Mouse (Mus musculus): ENCODE data around the gene Nipsnap3b. TPM values are rescaled to one million over a fixed set of nuclear protein-coding genes. Genes with fewer than 3 reads are reported as not detected.

Nipsnap3b gene
- 10 to 100 TPM; 16.0 to 17.0 TPM for total RNA-seq (2021)
- long read RNA-seq, experiment 1, transcript Nipsnap3b-201 (6 exons, 1,552 nt) = major isoform, 34 of 38 reads
- long read RNA-seq, experiment 1, partial matches to known transcripts = 0 of 38 reads
- long read RNA-seq, experiment 1, other reads (novel, unspliced or antisense) = 1 of 38 reads
- long read RNA-seq, experiment 2, transcript Nipsnap3b-201 (6 exons, 1,552 nt) = major isoform, 33 of 38 reads
- long read RNA-seq, experiment 2, partial matches to known transcripts = 1 of 38 reads
- long read RNA-seq, experiment 2, other reads (novel, unspliced or antisense) = 3 of 38 reads

GRCm38 (mm10) chr4:53011732-53012361 lies at the start of gene Nipsnap3b:
Gene Nipsnap3b, plus strand, starts transcription at chr4:53011880.
- DNase-seq (ENCODE audit: low spot score in 2 of 2) = peak; percentile 95 to 99

- no peak for DNase-seq (ENCODE audit: low spot score in 2 of 2)
These were observed 47.4 kb upstream of the Nipsnap3b start, which contains the start of gene Olfr270 for GRCm38 (mm10) chr4:52964247-52964646. Gene Olfr270, plus strand, starts transcription at chr4:52964547.

- no peak for DNase-seq (ENCODE audit: low spot score in 2 of 2)
These were observed 26.5 kb upstream of the Nipsnap3b start for GRCm38 (mm10) chr4:52985216-52985615.

DNA sequence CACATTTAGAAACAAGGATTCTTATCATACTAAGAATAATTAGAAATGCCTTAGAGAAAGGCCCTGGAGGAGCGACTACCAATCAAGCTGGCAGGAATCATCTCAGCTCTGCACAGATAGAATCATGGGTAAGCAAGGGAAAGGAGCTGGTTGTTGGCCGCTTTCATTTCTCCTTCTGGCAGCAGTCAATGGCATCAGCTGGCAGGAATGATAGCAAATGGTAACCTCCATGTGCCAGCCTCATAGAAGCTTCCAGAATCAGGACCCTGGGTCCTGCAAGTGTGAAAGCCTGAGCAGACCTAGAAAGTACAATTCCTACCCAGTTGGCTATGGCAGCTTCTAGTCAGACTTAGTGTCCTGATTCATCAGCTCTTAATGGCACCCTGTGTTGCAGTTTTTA lies 25.4 kb upstream of the Nipsnap3b start:
- DNase-seq (ENCODE audit: low spot score in 2 of 2) = no peak

GRCm38 (mm10) chr4:52989248-52989647 lies 22.4 kb upstream of the Nipsnap3b start, which contains the start of gene Nipsnap3a:
Gene Nipsnap3a, plus strand, starts transcription at chr4:52989272.
- peak in 1 of 2 experiments; percentile 11 for DNase-seq (ENCODE audit: low spot score in 2 of 2)

DNA sequence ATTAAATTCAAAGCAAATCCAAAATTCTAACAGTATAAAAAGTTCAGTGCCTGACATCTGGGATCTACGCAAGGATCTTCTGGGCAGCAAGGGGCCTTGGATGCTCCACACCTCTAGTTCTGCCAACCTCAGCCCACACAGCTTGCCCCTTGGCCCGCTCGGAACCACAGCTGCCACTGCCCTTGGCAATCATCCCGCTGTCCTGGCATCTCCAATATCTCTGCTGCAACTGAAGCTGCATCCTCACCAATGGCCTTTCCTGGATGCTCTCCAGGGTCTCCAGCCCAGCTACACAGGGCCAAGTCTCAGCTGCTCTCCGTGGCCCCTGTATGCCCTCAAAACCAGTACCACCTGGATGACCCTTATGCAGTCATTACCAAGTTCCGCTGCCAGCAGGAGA lies 12.2 kb upstream of the Nipsnap3b start:
- DNase-seq (ENCODE audit: low spot score in 2 of 2) = peak; percentile 36 to 75

DNA sequence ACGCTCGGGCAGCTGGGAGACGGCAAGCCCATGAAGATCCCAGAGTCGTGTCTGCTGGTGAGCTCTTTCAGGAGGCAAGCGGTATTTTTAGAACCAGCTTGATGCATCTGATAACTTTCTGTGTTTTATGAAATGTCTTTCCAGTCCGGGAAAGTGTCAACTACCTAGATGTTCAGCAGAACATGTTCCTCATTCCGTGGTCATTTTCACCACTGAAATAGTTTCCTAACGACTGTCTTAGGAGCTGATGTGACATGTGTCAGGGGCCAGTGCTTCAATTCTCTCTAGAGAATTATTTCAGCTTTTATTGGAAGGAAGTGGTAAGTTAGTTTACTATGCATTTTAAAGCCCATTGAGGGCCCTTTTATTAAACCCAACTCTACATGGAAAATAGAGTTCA lies 11.5 kb upstream of the Nipsnap3b start:
- DNase-seq (ENCODE audit: low spot score in 2 of 2) = no peak

GRCm38 (mm10) chr4:53009183-53009582 lies 2.5 kb upstream of the Nipsnap3b start:
- no peak for DNase-seq (ENCODE audit: low spot score in 2 of 2)

DNA sequence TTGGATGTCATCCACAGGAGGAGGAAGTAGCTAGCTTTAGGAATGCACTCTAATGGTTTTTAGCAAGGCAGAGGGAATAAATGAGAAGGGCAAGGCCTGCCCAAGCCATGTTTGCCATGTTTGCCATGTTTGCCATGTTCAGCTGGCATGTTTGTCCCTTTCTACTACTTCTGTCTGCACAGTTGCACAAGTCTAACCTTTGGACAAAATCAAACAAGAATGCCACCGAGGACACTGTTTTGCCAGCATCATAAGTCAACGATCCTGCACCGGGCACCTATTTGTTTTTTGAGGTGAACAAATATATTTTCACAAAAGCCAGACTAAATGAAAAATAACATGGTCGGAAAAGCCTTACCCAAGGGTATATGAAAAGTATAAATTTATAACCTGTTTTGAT lies 1.8 kb upstream of the Nipsnap3b start:
- no peak for DNase-seq (ENCODE audit: low spot score in 2 of 2)

DNA sequence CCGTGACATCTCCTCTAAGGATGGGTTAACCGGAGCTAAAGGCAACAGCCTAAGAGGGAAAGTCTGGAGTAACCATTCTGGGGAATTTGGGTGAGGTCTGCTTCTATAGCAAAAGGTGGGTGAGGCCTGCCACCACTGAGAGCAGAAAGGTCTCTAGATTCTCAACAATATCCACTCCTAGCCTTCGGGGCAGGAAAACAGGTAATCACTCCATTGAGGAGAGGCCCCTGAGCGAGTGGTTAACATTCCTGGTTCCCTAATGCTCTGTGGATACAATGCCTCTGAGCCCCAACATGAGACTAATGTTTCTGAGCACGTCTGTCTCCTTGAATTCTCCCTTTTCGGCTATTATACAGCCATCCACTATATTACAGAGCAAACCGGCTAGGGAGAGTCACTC lies 2.7 kb downstream of the Nipsnap3b start:
- DNase-seq (ENCODE audit: low spot score in 2 of 2) = no peak

DNA sequence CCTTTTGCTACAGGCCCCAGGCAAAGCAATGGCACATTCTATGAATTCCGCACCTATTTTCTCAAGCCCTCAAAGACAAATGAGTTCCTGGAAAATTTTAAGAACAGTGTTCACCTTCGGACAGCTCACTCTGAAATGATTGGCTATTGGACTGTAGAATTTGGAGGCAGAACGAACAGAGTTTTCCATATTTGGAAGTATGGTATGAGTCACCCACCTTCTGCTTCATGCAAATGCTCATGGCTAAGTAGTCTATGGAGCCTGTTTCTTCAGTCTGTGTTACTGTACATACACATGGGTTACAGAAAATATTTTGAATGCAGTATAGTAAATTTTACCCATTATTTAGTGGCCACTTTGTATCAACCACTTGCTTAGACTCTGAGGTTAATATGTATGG lies 3.3 kb downstream of the Nipsnap3b start:
- DNase-seq (ENCODE audit: low spot score in 2 of 2) = peak in 1 of 2 experiments; percentile 1

GRCm38 (mm10) chr4:53018392-53018791 lies 6.7 kb downstream of the Nipsnap3b start:
- DNase-seq (ENCODE audit: low spot score in 2 of 2) = peak in 1 of 2 experiments; percentile 1

- DNase-seq (ENCODE audit: low spot score in 2 of 2) = no peak
These were observed 11.7 kb downstream of the Nipsnap3b start for GRCm38 (mm10) chr4:53023189-53023925.

DNA sequence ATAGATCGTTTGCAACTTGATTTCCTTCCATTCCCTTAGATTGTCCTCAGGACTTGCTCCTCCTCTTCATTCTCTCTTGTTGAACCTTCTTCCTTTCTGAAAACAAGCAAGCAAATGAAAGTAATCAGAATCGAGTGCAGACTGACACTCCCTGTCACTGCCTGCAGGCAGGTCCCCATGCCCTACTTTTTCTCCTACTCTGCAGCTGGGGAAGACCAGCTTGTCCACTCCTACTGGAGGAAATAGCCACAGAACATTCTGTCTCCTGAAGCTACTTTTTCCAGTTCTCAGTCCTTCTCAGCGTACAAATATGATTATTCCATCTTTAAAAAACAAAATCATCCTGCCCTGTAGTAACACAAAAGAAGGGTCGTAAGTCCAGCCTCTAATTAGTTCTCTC lies 12.7 kb downstream of the Nipsnap3b start:
- no peak for DNase-seq (ENCODE audit: low spot score in 2 of 2)

DNA sequence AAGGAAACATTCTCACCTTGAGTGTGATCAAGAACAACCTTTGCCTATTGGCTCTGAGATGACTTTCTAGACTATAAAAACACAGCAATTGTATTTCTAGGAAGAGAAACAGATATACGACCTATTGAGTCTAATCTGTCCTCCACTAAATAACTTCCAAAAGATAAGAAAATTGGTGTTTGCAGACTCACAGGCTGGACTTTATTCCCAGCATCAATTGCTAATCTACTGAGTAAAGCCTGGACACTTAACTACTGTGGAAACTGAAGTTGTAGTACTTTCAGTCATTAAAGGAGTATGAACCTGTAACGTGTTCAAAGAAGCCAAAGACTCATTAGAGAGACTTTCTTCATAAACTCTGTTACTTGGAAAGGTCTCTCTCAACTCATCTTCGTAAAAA lies 16.1 kb downstream of the Nipsnap3b start:
- DNase-seq (ENCODE audit: low spot score in 2 of 2) = no peak

GRCm38 (mm10) chr4:53030326-53030948 lies 18.8 kb downstream of the Nipsnap3b start:
- no peak for DNase-seq (ENCODE audit: low spot score in 2 of 2)

- DNase-seq (ENCODE audit: low spot score in 2 of 2) = no peak
These were observed 32.1 kb downstream of the Nipsnap3b start for GRCm38 (mm10) chr4:53043819-53044218.

GRCm38 (mm10) chr4:53045807-53046206 lies 34.1 kb downstream of the Nipsnap3b start:
- no peak for DNase-seq (ENCODE audit: low spot score in 2 of 2)

- DNase-seq (ENCODE audit: low spot score in 2 of 2) = no peak
These were observed 34.8 kb downstream of the Nipsnap3b start for GRCm38 (mm10) chr4:53046238-53047022.

- DNase-seq (ENCODE audit: low spot score in 2 of 2) = no peak
These were observed 50.8 kb downstream of the Nipsnap3b start for GRCm38 (mm10) chr4:53062301-53063008.

Data from gastrocnemius, postnatal 4 days (tissue).